Mouse (Mus musculus) NIH3T3 (cell line): ENCODE results near the gene 2900026A02Rik.

Source experiments
- DNase-seq: peaks from one replicate; pipeline ENCODE4 v3.0.0-alpha.2; 2012; ENCODE audit warnings: low read depth

The 2900026A02Rik gene

DNA sequence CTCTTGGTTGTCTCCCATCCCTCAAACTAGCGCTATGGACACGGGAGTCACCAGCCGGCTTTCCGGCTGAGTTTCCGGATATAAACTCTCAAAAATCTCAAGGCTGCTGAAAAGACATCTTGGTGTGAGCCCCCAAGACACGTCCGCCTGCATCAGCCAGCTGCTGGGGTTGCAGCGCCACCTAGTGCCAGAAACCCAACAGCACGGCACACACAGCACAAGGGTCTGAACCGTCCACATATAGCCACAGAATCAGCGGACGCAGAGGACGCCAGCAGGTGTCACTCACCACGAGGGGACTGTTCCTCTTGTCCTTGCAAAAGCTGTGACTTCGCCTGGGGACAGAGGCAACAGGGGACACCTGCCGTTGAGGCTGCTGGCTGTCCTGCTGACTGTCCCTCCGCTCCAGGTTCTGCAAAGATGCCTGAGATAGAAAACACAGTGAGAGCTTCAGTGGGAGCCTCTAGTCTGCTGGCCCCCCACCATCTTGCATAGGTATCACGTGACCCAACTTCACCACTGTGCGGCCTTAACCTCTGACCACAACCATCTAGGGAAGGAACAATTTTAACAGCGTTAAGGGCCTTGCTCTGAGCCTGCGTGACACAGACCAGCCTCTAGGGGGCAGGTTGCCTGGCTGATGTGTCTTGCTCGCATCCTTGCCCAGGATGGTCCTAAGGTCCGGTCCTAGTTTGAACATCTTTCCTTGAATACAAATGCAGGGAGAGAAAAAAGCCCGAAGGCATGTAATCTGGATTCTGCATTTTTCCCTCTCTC lies 45.9 kb downstream of the 2900026A02Rik start:
- DNase-seq: no peak

DNA sequence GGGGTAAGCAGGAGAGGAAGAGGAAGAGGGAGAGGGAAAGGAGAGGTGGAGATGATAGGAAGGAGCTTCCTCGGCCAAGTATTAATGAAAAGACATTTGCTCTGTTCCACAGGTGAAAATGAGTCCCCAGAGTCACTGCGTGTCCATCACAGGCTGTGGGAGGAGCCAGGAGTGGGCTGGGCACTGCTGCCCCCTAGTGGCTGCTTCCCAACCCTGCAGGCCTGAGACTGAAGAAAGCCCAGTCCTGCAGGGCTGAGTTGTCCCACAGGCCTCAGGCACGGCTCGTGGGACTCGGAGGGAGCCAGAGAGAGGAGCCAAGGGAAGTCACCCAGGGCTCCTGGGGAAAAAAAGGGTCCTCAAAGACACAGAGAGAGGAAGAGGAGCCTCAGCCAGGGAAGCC lies 47.7 kb downstream of the 2900026A02Rik start:
- peak; percentile 46 for DNase-seq

DNA sequence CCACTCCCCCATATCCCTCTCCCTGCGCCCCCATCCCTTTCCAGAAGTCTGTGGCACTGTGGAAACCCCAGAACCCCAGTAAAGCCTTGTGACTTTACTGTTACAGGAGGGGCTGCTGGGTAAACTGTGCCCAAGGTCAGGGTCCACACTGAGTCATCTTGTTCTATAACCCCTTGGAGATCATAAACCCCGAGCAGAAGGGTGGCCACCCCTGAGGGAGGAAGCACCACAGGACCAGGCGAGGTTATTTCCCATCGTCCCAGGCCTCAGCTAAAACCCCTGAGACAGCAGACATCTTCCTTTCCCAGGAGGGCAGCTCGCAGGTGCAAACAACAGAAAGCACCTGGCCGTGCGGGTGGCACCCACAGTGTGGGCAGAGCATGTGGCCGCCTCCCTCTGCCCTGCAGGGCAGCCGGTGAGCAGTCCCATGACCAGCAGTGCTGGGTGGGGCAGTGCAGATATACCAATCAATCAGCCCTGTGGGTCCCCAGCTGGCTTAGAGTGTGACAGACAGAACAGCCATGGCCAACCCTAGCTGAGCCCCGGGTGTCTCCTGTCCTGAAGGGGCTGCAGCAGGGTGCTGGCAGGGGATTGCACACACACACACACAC lies 49.0 kb downstream of the 2900026A02Rik start:
- no peak for DNase-seq

DNA sequence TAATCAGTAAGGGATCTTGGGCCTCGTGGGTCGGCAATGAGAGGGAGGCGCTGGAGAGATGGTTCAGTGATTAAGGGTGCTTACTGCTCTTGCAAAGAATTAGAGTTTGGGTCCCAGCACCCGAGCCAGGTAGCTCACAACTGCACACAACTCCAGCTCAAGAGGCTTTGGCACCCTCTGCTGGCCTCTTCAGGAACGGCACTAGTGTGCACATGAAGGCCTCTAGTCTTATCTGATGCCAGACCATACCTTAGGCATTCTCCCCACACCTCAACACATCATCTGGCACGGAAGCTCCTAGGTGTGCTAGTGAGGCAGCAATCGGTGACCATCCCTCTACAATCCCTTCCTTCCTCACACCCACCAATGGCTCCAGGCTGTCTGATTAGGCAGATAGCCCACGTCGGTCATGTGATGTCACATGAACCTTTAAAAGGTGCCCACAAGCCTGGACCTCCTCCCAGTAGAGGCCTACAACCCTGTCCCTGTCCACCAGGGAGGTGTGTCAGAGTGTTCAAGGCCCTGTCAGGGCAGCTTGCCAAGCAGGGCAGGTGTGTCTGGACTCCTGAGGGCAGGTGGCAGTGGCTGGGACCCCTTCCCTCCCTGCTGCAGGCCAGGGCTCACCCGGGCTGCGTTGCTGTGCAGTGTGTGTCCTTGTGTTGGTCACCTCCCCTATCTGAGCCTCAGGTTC lies 50.8 kb downstream of the 2900026A02Rik start:
- DNase-seq: no peak

DNA sequence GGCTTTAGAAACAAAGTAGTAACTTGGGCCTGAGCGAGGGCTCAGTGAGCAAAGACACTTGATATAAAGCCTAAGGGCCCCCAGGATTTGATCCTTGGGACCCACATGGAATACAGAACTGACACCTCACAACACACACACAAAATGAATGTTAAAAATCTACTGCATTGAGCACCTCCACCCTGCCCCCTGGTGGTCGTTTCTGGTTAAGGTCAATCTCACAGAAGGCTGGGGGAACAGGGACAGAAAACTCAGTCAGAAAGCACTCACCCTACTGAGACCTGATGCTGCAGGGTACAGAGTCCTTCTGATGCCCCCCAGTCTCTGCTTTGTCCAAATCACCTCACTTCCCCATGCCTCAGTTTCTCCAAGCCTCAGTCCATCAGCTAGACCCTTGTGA lies 53.3 kb downstream of the 2900026A02Rik start:
- no peak for DNase-seq

DNA sequence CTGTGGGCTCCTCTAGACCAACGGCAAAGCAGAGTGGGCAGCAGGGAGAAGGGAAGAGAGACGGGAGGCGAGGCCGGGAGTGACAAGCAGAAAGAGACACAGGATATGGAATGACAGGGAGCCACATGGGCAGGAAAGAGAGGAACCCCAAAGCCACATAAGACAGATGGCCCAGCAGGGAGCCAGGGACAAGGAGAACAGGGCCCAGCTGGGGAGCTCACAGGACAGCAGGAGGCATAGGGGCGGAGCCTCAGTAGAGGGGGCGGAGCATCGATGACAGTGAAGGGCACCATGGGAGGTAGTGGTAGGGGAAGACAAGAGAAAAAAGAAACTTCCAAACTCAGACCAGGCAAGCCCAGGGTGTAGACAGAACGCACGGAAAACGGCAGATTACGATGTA lies 55.6 kb downstream of the 2900026A02Rik start:
- no peak for DNase-seq

DNA sequence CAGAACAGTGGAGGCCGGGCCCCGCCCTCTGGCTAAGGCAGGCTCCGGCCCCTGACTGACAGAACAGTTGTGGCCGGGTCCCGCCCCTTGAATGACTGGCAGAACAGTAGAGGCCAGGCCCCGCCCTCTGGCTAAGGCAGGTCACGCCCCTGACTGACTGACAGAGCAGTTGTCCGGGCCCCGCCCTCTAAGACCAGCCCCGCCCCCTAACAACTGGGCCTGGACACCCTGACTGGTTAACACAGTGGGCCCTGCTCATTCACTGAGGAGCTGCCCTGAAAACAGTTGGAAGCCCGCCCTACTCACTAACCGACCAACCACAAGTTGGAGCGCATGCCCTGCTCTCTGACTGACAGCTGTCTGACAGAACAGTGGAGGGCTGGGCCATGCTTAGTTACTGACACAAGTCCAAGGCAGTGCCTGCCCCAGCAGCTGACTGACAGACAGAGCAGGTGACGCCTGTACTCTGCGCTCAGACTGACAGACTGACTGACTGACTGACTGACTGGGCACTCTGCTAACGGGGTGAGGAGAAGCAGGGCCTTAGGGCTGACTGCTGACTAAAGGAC lies 56.1 kb downstream of the 2900026A02Rik start:
- no peak for DNase-seq

DNA sequence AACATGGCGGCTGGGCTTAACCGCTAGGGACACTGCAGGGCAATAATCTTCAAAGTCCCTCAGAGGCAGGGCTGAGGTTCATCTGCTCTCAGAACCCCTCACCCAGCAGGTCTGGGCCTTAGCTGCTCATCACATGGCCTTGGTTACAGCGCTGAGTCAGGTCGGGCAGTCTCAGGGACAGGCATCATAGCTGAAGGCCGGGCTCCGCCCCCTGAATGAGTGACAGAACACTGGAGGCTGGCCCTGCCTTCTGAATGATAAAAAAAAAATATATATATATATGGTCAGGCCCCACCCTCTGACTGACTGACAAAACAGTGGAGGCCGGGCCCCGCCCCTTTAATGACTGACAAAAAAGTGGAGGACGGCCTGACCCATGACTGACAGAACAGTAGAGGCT lies 56.6 kb downstream of the 2900026A02Rik start:
- no peak for DNase-seq

DNA sequence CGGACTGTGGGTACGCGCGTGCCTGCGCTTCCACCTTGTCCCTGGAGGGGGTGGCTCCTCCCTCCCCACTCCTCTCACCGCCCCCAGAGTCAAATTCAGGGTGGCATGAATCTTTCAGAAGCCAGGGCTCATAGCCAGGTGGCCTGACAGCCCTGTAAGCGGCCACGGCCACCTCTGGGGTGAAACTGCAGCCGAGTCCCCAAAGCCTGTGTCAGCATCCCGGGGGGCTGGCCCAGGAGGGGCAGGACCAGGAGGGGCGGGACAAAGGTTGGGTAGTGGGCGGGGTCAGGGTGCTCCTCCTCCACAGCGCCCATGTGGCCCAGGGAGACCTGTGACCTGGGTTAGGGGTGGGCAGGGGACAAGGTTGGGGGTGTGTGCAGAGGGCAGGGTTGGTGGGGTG lies 57.9 kb downstream of the 2900026A02Rik start:
- no peak for DNase-seq

DNA sequence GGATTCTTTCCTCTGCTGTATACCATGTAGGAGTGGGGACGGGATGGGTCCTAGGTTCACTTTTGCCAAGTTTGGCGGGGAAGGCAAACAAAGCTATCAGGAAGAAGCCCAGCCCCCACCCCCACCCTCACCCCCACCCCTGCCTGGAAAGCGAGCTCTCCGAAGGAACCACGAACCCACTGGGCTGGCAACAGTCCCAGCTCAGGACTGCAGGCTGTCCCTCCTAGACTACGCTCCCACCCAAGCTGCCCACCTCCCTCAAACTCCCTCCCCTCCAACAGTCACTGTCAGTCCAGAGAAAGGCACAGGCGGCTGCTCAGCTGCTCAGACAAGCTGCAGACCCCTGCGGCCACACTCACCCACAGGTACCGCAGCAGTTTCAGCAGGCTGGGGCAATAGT lies 58.3 kb downstream of the 2900026A02Rik start:
- DNase-seq: no peak

DNA sequence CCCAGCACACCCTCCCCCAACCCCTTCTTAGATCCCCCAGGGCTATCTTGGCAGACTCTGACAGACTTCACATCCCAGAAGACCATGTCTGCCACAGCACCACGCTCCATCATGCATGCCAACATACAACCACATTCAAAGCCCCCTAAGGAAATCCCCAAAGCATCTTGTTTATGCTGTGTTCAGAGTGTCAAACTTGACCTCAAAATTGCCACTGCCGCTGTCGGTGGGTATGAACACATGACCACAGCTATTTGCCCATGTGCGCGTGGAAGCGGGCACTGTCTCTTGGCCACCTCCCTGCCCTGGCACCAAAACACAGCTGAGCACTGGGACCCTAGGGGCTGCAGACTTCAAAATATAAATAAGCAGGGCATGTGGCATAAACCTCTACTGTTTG lies 59.5 kb downstream of the 2900026A02Rik start:
- DNase-seq: no peak

DNA sequence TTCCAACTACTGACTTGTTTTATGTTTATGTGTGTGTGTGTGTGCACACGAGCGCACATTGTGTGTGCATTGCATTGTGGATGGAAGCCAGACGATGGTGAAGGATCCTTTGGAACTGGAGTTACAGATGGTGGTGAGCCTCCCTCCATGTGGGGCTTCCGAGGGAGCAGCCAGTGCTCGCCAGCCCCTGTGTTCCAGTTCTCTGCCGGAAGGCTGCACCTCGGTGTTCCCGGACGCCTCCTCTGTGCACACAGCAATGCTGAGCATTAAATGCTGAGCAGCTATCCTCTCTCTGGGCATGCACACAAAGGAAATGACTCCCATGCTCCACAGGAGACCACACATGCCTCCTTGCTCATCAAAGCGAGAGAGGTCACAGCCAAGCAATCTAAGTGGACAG lies 60.7 kb downstream of the 2900026A02Rik start:
- no peak for DNase-seq

DNA sequence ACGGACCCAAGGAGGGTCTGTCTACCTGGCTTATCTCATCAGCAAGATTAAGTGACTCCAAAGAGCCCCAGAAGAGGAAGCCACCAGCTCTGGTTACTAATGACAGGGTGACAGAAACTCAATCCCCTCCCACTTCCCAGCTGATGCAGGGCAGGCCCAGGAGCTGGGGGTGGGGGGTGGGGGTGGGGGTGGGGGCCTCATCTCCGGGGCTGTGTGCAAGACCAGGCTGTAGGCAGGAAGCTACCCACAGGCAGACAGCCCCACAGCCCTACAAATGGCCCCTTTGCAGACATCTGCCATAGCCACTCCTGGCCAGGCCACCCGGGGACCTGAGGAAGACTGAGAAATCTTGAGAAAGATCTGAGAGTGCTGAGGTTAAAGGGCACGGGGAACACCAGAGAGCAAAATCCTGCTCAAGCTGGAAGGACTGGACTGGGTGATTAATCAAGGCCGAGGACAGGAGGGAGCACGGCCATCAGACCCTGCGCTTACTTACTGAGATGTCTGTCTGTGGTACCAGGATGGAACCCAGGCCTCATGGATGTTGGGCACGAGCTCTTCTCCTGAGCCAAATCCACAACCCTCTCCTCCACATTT lies 62.2 kb downstream of the 2900026A02Rik start:
- DNase-seq: no peak

DNA sequence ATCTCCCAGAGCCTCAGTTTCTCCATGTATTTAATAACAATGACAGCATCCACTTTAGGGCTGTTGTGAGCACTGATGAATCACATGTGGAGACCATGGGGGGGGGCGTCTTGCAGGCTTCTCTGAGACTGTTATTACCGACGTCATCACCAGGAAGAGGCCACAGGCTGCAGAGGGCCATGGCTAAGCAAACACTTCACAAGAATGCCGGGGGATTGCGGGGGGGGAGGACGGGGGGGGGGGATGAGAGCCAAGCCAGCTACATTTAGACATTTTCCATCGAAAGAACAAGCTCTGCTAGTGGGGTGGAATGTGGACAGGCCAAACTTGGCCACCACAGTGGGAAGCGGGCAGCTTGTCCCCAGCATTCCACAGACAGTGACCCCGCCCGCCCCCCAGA lies 63.4 kb downstream of the 2900026A02Rik start:
- DNase-seq: no peak

DNA sequence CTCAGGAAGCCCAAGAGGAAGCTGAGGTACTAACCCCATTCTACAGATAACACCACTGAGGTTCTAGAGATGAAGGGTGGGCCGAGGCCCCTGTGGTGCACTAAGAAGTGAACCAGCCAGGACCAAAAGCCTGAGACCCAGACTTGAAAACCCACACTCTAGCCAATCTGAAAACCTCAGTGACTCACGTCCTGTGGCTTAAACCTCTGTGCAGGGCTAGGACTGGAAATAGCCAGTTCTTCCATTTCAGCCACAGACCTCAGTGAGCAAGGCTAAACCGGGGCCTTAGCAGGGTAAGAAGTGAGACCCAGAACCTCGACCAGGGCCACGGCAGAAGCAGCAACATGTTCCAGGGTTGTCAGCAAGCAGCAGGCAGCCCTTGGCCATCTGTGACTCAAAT lies 64.0 kb downstream of the 2900026A02Rik start:
- DNase-seq: no peak

DNA sequence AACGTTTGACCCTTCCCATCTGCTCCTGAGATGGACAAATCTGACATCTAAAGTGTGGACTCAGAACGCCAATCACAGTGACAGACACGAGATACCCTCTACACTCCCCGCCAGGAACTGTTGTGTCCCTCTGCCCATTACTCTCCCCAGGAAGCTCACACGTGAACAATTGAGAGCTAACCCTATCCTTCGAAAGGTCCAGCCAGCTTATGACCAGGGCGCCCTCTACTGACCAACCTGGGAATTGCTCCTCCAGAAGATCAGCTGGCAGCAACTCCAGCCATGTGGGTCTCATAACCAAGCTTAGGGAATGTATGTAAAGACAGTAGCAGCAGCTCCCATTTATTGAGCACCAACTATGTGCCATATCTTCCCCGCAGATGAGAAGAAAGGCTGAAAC lies 65.9 kb downstream of the 2900026A02Rik start:
- DNase-seq: peak; percentile 44

DNA sequence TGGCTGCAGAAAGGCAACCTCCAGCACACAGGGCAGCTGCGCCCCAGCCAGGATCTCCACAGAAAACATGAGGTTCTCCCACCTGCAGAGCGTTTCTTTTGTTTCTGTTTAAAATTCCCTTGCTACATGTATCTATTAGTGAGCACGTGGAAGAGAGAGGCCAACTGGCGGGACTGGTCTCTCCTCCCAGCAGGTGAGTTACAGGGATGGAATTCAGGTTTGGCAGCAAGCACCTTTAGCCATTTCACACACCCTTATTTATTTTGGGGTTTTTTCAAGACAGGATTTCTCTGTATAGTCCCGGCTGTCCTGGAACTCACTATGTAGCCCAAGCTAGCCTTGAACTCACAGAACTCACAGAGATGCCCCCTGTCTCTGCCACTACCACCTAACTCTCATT lies 66.6 kb downstream of the 2900026A02Rik start:
- DNase-seq: no peak

DNA sequence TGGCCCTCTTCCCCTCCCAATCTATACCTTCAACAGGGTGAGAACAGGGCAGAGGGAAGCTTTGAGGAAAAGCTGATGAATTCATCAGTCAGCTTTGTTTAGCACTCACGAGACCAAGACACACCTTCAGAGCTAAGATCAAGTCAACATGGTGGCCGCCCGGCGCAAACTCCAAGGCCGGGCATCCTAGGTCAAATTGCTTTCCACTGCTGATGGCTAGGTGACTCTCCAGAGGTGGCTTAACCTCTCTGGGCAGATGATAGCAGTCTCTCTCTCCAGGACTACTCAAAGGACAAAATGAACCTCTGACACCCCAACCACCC lies 67.6 kb downstream of the 2900026A02Rik start:
- DNase-seq: no peak

DNA sequence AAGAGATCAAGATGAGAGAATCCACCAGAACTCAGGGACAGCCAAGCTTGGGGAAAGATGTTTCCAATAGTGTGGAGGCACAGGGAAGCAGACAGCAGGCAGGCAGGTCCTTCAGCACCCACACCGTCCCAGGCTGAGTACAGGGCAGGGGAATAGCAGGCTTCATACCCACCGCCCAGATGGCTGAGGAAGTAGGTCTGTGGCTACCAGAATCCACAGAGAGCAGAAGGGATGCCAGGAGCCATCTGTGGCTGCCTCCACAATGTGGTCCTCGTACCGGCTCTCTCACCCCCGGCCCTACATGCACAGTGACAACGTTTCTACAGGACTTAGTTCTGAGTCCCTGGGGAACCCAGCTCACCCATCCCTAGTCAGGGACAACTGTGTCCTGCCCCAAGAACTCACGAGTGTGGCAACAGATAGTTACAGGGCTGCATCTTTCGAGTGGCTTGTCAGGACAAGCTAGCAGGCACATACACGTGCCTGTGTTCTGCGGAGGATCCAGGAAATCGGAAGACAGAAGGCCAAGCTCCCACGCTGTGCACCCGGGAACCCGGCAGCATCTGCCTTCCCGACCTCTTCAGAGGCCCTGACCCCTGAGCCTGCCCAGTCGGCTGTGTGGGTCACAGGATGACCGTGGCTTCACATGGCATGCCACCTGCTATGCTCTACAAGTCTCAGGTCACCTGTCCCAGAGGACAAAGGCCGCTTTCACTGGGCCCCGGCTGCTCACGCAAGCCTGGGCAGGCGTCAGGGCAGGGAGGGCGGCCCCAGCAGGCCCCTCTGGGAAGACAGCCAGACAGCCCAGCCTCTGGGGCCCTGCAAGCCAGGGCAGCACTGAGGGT lies 68.2 kb downstream of the 2900026A02Rik start:
- no peak for DNase-seq

DNA sequence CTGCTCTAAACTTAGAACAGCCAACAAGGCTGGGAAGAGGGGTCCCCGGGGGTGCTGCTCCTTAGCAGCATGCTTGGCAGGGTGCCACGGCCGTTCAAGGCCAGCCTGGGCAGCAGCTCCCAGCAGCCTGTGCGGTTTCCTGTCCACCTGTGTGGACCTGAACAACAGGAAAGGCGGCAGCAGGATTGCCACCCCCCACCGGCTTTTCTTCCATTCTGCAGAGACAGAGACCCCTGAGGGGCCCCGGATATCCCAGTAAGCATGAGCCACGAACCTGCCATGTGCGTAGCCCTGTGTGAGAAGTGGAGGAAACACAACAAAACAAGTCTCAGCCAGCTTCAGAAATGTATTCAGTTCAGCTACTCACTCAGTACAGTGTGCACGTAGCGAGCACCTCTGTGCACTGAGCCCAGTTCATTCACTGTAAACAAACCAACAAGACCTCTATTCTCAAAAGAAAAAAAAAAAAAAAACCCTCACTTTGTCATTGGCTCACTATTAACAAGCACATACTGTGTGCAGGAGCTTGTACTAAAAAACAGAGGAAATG lies 69.4 kb downstream of the 2900026A02Rik start:
- DNase-seq: no peak

DNA sequence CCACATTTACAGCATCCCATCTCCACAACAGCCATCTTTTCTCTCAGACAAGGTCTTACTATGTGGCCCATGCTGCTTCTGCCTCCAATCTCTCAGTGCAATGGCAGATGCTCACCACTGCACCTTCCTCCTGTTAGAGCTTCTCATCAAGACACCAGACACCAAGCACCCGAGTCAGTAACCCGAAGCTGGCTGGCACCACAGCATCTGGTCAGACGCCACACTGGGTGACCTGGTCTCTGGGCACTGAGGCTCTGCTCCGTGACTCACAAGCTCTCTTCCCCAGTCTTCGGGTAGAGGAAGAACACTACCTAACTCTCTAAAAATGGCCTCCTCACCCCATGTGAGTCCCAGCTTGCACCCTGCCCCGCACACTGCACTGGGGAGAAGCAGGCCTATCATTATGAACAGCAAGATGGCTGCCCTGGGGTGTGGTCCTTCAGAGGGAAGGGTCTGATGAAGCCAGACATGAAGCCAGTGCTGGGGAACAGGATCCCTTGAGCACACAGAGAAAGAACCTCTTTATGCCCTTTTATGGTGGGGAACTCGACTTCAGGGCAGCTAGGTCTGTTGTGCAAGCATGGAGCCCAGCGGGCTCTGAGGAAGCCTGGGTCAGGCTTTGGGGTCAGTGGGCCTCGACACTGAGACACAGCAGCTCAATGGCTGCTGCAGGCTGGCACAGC lies 70.0 kb downstream of the 2900026A02Rik start:
- DNase-seq: no peak
